ENCODE assay signal across 14 mouse cellular contexts in the genomic region with DNA sequence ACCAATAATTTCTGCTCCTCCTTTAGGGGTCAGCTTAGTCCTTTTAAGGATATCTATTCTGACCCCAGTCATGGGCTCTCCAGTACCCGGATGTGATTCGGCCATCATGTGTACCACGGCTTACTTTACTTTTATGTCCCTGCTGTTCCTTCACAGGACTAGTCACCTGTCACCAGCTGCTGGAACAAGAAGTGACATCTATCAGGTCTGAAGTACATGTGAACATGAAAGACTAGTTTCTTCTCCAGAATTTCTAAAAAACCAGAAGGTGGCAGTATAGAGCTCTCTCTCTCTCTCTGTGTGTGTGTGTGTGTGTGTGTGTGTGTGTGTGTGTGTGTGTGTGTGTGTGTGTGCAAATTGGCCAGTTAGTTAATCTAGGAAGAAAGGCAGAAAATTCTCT. TPM values are rescaled to one million over a fixed set of nuclear protein-coding genes. Genes with fewer than 3 reads are reported as not detected.
DNase-seq lines count a peak whose midpoint lies in the region; ATAC-seq and TF ChIP-seq lines count a peak whose summit lies in the region.
"Had no signal": no experiment of that assay in that cellular context is flagged by ENCODE, and none has a peak within 500 bp of the region (broad histone marks: within the 10 kb centered on the region; RNA-seq: fewer than 3 reads in every experiment).

No protein-coding gene starts in this region.

- WGBS in heart, postnatal 0 days = 69% methylated on average over 3 of the region's 3 CpGs
- 78% methylated on average over 3 of the region's 3 CpGs for WGBS in heart, embryonic 11.5 days (ENCODE audit: insufficient replicate concordance)
- WGBS in lung, embryonic 14.5 days = 72% methylated on average over 3 of the region's 3 CpGs

- no peak for ATAC-seq in heart, postnatal 0 days (ENCODE audit: insufficient read depth, low read depth)
- no peak for ATAC-seq in heart, embryonic 11.5 days (replicated peaks; ENCODE audit: insufficient number of reproducible peaks, low FRiP score, low TSS enrichment)
- no peak for ATAC-seq in lung, embryonic 14.5 days (ENCODE audit: insufficient read depth)
- no peak for ATAC-seq in monocyte, adult 5-6 weeks (replicated peaks; ENCODE audit: insufficient number of reproducible peaks, low FRiP score, low TSS enrichment, poor library complexity, severe bottlenecking)

- H3K27ac ChIP-seq in heart, postnatal 0 days (ENCODE audit: low read depth) = no peak overlapping the region
- no peak overlapping the region for H3K27ac ChIP-seq in heart, embryonic 11.5 days (ENCODE audit: low read depth, low read length)
- H3K27ac ChIP-seq in lung, embryonic 14.5 days (ENCODE audit: low read depth) = no peak overlapping the region
- H3K27ac ChIP-seq: heart, embryonic 13.5 days; macrophage had no signal

- TF ChIP-seq CTCF in heart, postnatal 0 days (IDR thresholded peaks at IDR 0.05; ENCODE audit: low read depth) = peak; percentile 47
- TF ChIP-seq CTCF in lung, embryonic 14.5 days (IDR thresholded peaks at IDR 0.05; ENCODE audit: low read depth) = peak; percentile 63

- no peak overlapping the region for H3K4me2 ChIP-seq in heart, postnatal 0 days (ENCODE audit: low read depth, low read length)
- no peak overlapping the region for H3K4me2 ChIP-seq in heart, embryonic 11.5 days
- H3K4me2 ChIP-seq in lung, embryonic 14.5 days = no peak overlapping the region
- H3K4me2 ChIP-seq: heart, embryonic 13.5 days had no signal

- no peak overlapping the region for H3K9ac ChIP-seq in heart, postnatal 0 days (replicated peaks; ENCODE audit: low read depth, low read length)
- H3K9ac ChIP-seq in heart, embryonic 11.5 days (ENCODE audit: low read depth, low read length) = no peak overlapping the region
- no peak overlapping the region for H3K9ac ChIP-seq in lung, embryonic 14.5 days
- H3K9ac ChIP-seq: heart, embryonic 13.5 days had no signal

- no peak for TF ChIP-seq EP300 in heart, postnatal 0 days (IDR thresholded peaks at IDR 0.05; ENCODE audit: low read depth)

- no peaks in the 10 kb centered on the region for H3K9me3 ChIP-seq in heart, postnatal 0 days (replicated peaks; ENCODE audit: control insufficient read depth, low read length)
- H3K9me3 ChIP-seq in heart, embryonic 11.5 days (replicated peaks; ENCODE audit: control insufficient read depth, low read length) = no peaks in the 10 kb centered on the region
- H3K9me3 ChIP-seq in lung, embryonic 14.5 days (ENCODE audit: low read depth, low read length) = no peaks in the 10 kb centered on the region
- H3K9me3 ChIP-seq: heart, embryonic 13.5 days had no signal

- intact Hi-C loops in heart, postnatal 25 days (cut with DNase I) = loop anchor here (2.0 kb wide), 1 partner anchor 40 kb away; no protein-coding TSS in a partner anchor

- H3K4me3 ChIP-seq in heart, postnatal 0 days (ENCODE audit: low read depth, low read length) = no peak overlapping the region
- H3K4me3 ChIP-seq in heart, embryonic 11.5 days (ENCODE audit: low read depth, low read length) = no peak overlapping the region
- H3K4me3 ChIP-seq in lung, embryonic 14.5 days (ENCODE audit: low read depth, low read length) = no peak overlapping the region
- H3K4me3 ChIP-seq: heart, embryonic 13.5 days had no signal

- H3K4me1 ChIP-seq in heart, postnatal 0 days (ENCODE audit: control insufficient read depth, insufficient read depth) = no peaks in the 10 kb centered on the region
- no peaks in the 10 kb centered on the region for H3K4me1 ChIP-seq in heart, embryonic 11.5 days (ENCODE audit: control insufficient read depth, insufficient read depth, low read length)
- no peaks in the 10 kb centered on the region for H3K4me1 ChIP-seq in lung, embryonic 14.5 days (ENCODE audit: insufficient read depth)
- H3K4me1 ChIP-seq: heart, embryonic 13.5 days had no signal

- peak; percentile 37 for DNase-seq in heart, postnatal 0 days (ENCODE audit: low spot score)
- DNase-seq in lung, embryonic 14.5 days = peak; percentile 68
- DNase-seq in lung, postnatal 14 days = no peak
- peak; percentile 56 for DNase-seq in NIH3T3 (ENCODE audit: low read depth)
- peak; percentile 65 for DNase-seq in naive thymus-derived CD4-positive, alpha-beta T cell, adult 2 months (ENCODE audit: low read depth)
- DNase-seq in heart, postnatal 25 days (ENCODE audit: low spot score) = no peak
- DNase-seq: kidney, postnatal 10 days; left cerebral cortex, postnatal 4 days had no signal

- no peaks in the 10 kb centered on the region for H3K36me3 ChIP-seq in heart, postnatal 0 days (replicated peaks; ENCODE audit: control insufficient read depth, insufficient read depth, low read length)
- H3K36me3 ChIP-seq in heart, embryonic 11.5 days (ENCODE audit: control insufficient read depth, insufficient read depth, low read length) = no peaks in the 10 kb centered on the region
- H3K36me3 ChIP-seq in lung, embryonic 14.5 days (ENCODE audit: insufficient read depth) = no peaks in the 10 kb centered on the region
- H3K36me3 ChIP-seq: heart, embryonic 13.5 days had no signal

- no peaks in the 10 kb centered on the region for H3K27me3 ChIP-seq in heart, postnatal 0 days (ENCODE audit: control insufficient read depth, insufficient read depth, low read length)
- no peaks in the 10 kb centered on the region for H3K27me3 ChIP-seq in heart, embryonic 11.5 days (ENCODE audit: control insufficient read depth, insufficient read depth, low read length)
- no peaks in the 10 kb centered on the region for H3K27me3 ChIP-seq in lung, embryonic 14.5 days (ENCODE audit: insufficient read depth, low read length)
- H3K27me3 ChIP-seq: heart, embryonic 13.5 days had no signal

RNA-seq across cellular contexts. Expression of a gene that starts 20.4 kb away (rescaled TPM):
- total RNA-seq in heart, postnatal 0 days (2014; rRNA removed; ENCODE audit: low replicate concordance) = 15.8 and 73.9 TPM in 2 replicates
- polyA plus RNA-seq in heart, postnatal 0 days (2015; fragmentation: Nextera tagmentation; extraction: Ambion mirVana) = 10.8 and 11.8 TPM in 2 replicates
- 0.93 and 1.5 TPM in 2 replicates for polyA plus RNA-seq in heart, embryonic 11.5 days (2014; fragmentation: Nextera tagmentation; extraction: Ambion mirVana)
- 883 and 968 TPM in 2 replicates for polyA plus RNA-seq in lung, embryonic 14.5 days (2014; fragmentation: Nextera tagmentation; extraction: Ambion mirVana)
- 10 to 100 TPM; 25.6 to 40.3 TPM for total RNA-seq in heart, postnatal 25 days (2021)
- not detected in 3 replicates for total RNA-seq in monocyte, adult 5-6 weeks (2017)
- total RNA-seq: common myeloid progenitor, adult 5-6 weeks had no signal
- polyA plus RNA-seq: macrophage had no signal

RNA-seq across cellular contexts. Expression of a gene that starts 22.9 kb away (rescaled TPM):
- not detected in 2 replicates for total RNA-seq in heart, postnatal 0 days (2014; rRNA removed; ENCODE audit: low replicate concordance)
- 0.51 TPM in 1 of 2 replicates, not detected in the other for polyA plus RNA-seq in heart, postnatal 0 days (2015; fragmentation: Nextera tagmentation; extraction: Ambion mirVana)
- polyA plus RNA-seq in heart, embryonic 11.5 days (2014; fragmentation: Nextera tagmentation; extraction: Ambion mirVana) = not detected in 2 replicates
- polyA plus RNA-seq in lung, embryonic 14.5 days (2014; fragmentation: Nextera tagmentation; extraction: Ambion mirVana) = 0.30 and 0.55 TPM in 2 replicates
- under 1 TPM; 0.08 to 0.14 TPM for total RNA-seq in heart, postnatal 25 days (2021)
- not detected in 3 replicates for total RNA-seq in monocyte, adult 5-6 weeks (2017)
- total RNA-seq: common myeloid progenitor, adult 5-6 weeks had no signal
- polyA plus RNA-seq: macrophage had no signal

RNA-seq across cellular contexts. Expression of a gene that starts 46.8 kb away (rescaled TPM):
- not detected in 2 replicates for total RNA-seq in heart, postnatal 0 days (2014; rRNA removed; ENCODE audit: low replicate concordance)
- polyA plus RNA-seq in heart, postnatal 0 days (2015; fragmentation: Nextera tagmentation; extraction: Ambion mirVana) = not detected in 2 replicates
- not detected in 2 replicates for polyA plus RNA-seq in heart, embryonic 11.5 days (2014; fragmentation: Nextera tagmentation; extraction: Ambion mirVana)
- polyA plus RNA-seq in lung, embryonic 14.5 days (2014; fragmentation: Nextera tagmentation; extraction: Ambion mirVana) = 0.37 TPM in 1 of 2 replicates, not detected in the other
- not detected for total RNA-seq in heart, postnatal 25 days (2021)
- not detected in 3 replicates for total RNA-seq in monocyte, adult 5-6 weeks (2017)
- total RNA-seq: common myeloid progenitor, adult 5-6 weeks; left cerebral cortex, postnatal 4 days had no signal
- polyA plus RNA-seq: heart, embryonic 13.5 days; macrophage; neural tube, embryonic 14.5 days had no signal

Comparison
In these comparisons a context has a peak if more than half of its experiments do, and no peak if none do; other contexts are left out.
1. DNase-seq: peak in heart, postnatal 0 days (single experiment), lung, embryonic 14.5 days (single experiment), NIH3T3 (single experiment) and naive thymus-derived CD4-positive, alpha-beta T cell, adult 2 months (single experiment); none in lung, postnatal 14 days (single experiment) and heart, postnatal 25 days (single experiment).
2. RNA of a gene that starts 20.4 kb away (total RNA-seq): 15.8 to 73.9 TPM in heart, postnatal 0 days and 25.6 to 40.3 TPM in heart, postnatal 25 days; not detected in monocyte, adult 5-6 weeks; every median in the first group is over 10 times any median in the second.